Mouse (Mus musculus) limb, embryonic 12.5 days (tissue): ENCODE results near the gene Nck2. TPM values are rescaled to one million over a fixed set of nuclear protein-coding genes. Genes with fewer than 3 reads are reported as not detected.

Experiments
- ATAC-seq: fragments of 200-750 bp; cut with Nextera tagmentation; 2 replicates; pipeline ENCODE4 v1.8.0; 2017; ENCODE audit warnings: low read depth, moderate TSS enrichment; ENCODE audit not compliant: insufficient number of reproducible peaks, insufficient read depth, low FRiP score, low TSS enrichment
- H3K27ac ChIP-seq: fragments of 300-500 bp; sonication (generic); 2 replicates; pipeline ENCODE4 v1.5.1; 2016; ENCODE audit warnings: mild to moderate bottlenecking, moderate library complexity
- H3K27me3 ChIP-seq: fragments of 300-500 bp; sonication (generic); 2 replicates; pipeline ENCODE4 v1.6.1; 2016; ENCODE audit warnings: mild to moderate bottlenecking, moderate library complexity
- H3K36me3 ChIP-seq: fragments of 300-500 bp; sonication (generic); 2 replicates; pipeline ENCODE4 v1.6.1; 2016; ENCODE audit warnings: mild to moderate bottlenecking, moderate library complexity
- H3K4me1 ChIP-seq: fragments of 300-500 bp; sonication (generic); replicated peaks from 2 replicates; pipeline ENCODE4 v1.6.1; 2016
- H3K4me2 ChIP-seq: fragments of 300-500 bp; sonication (generic); 2 replicates; pipeline ENCODE4 v1.6.1; 2016; ENCODE audit warnings: mild to moderate bottlenecking, moderate library complexity
- H3K4me3 ChIP-seq: fragments of 300-500 bp; sonication (generic); replicated peaks from 2 replicates; pipeline ENCODE4 v1.5.1; 2016; ENCODE audit warnings: mild to moderate bottlenecking
- H3K9ac ChIP-seq: fragments of 300-500 bp; sonication (generic); replicated peaks from 2 replicates; pipeline ENCODE4 v1.6.1; 2016; ENCODE audit warnings: mild to moderate bottlenecking, moderate library complexity
- H3K9me3 ChIP-seq: fragments of 300-500 bp; sonication (generic); 2 replicates; pipeline ENCODE4 v1.6.1; 2016; ENCODE audit warnings: mild to moderate bottlenecking, moderate library complexity
- WGBS: fragments of 180-500 bp; shearing (Covaris S2); methylation state at CpG from one replicate; pipeline ENCODE4 v1.1.7; 2016; 5-methylcytosine and 5-hydroxymethylcytosine counted together
- polyA plus RNA-seq: library from polyadenylated mRNA; unstranded; fragments of >200 nt; fragmentation: Nextera tagmentation; extraction: Ambion mirVana; gene quantifications from 2 replicates; pipeline ENCODE4 v1.2.1, GENCODE M21; 2016

Nck2 gene
- polyA plus RNA-seq, 1 experiment from 2014 or later, result 63.2 TPM

GRCm38 (mm10) chr1:43503676-43504075, 59.3 kb downstream of the Nck2 start:
- Histone ChIP-seq H3K9me3 (no peaks in the 10 kb centered on the region), H3K4me3 (no peak overlapping the region), H3K27me3 (no peaks in the 10 kb centered on the region), H3K9ac (no peak overlapping the region), H3K27ac (no peak overlapping the region), H3K4me1 (peaks cover 36% of the 10 kb centered on the region), H3K36me3 (peaks cover under 1% of the 10 kb centered on the region; the same call in 1 of the 2 replicates), H3K4me2 (no peak overlapping the region)
- WGBS, result 89% methylated on average over 6 of the region's 6 CpGs
- no peak for ATAC-seq

- Histone ChIP-seq H3K27me3 (no peaks in the 10 kb centered on the region), H3K4me2 (no peak overlapping the region), H3K4me1 (peaks cover 36% of the 10 kb centered on the region), H3K9me3 (0 out of 2 replicates have a peak, but pooled peaks cover 3% of the 10 kb centered on the region), H3K9ac (no peak overlapping the region), H3K4me3 (no peak overlapping the region), H3K27ac (0 out of 2 replicates have a peak overlapping the region, but pooled peaks have one; percentile 35), H3K36me3 (peaks cover 6% of the 10 kb centered on the region)
- WGBS, result 39% methylated on average over 4 of the region's 4 CpGs
- ATAC-seq, result no peak
These were observed 59.9 kb downstream of the Nck2 start for GRCm38 (mm10) chr1:43504235-43504634.

GRCm38 (mm10) chr1:43506638-43507037, 62.3 kb downstream of the Nck2 start:
- H3K9me3 ChIP-seq, result 0 out of 2 replicates have a peak, but pooled peaks cover 3% of the 10 kb centered on the region
- no peak overlapping the region for H3K27ac ChIP-seq
- H3K4me2 ChIP-seq, result no peak overlapping the region
- H3K4me1 ChIP-seq, result peaks cover 34% of the 10 kb centered on the region
- no peaks in the 10 kb centered on the region for H3K27me3 ChIP-seq
- no peak for ATAC-seq
- H3K36me3 ChIP-seq, result peaks cover 27% of the 10 kb centered on the region
- no peak overlapping the region for H3K9ac ChIP-seq
- WGBS, result 79% methylated on average over 3 of the region's 3 CpGs
- no peak overlapping the region for H3K4me3 ChIP-seq

GRCm38 (mm10) chr1:43507809-43508208, 63.4 kb downstream of the Nck2 start:
- Histone ChIP-seq H3K27ac (no peak overlapping the region), H3K27me3 (no peaks in the 10 kb centered on the region), H3K9me3 (0 out of 2 replicates have a peak, but pooled peaks cover 3% of the 10 kb centered on the region), H3K9ac (no peak overlapping the region), H3K4me3 (no peak overlapping the region), H3K4me2 (no peak overlapping the region), H3K36me3 (peaks cover 39% of the 10 kb centered on the region), H3K4me1 (peaks cover 34% of the 10 kb centered on the region)
- 83% methylated on average over 1 of the region's 1 CpGs for WGBS
- ATAC-seq, result no peak

GRCm38 (mm10) chr1:43511256-43511655, 66.9 kb downstream of the Nck2 start:
- Histone ChIP-seq H3K4me2 (no peak overlapping the region), H3K9me3 (0 out of 2 replicates have a peak, but pooled peaks cover 3% of the 10 kb centered on the region), H3K27ac (no peak overlapping the region), H3K9ac (no peak overlapping the region), H3K36me3 (peaks cover 54% of the 10 kb centered on the region), H3K4me1 (peaks cover 9% of the 10 kb centered on the region; the same call in 1 of the 2 replicates), H3K4me3 (no peak overlapping the region), H3K27me3 (no peaks in the 10 kb centered on the region)
- no peak for ATAC-seq
- 87% methylated on average over 12 of the region's 12 CpGs for WGBS

GRCm38 (mm10) chr1:43511667-43512066, 67.3 kb downstream of the Nck2 start:
- Histone ChIP-seq H3K4me2 (no peak overlapping the region), H3K9me3 (0 out of 2 replicates have a peak, but pooled peaks cover 3% of the 10 kb centered on the region), H3K27me3 (no peaks in the 10 kb centered on the region), H3K4me1 (peaks cover 6% of the 10 kb centered on the region; the same call in 1 of the 2 replicates), H3K27ac (no peak overlapping the region), H3K9ac (no peak overlapping the region), H3K36me3 (peaks cover 54% of the 10 kb centered on the region), H3K4me3 (no peak overlapping the region)
- ATAC-seq, result no peak
- 92% methylated on average over 8 of the region's 8 CpGs for WGBS

- Histone ChIP-seq H3K9ac (no peak overlapping the region), H3K4me1 (no peaks in the 10 kb centered on the region), H3K36me3 (peaks cover 20% of the 10 kb centered on the region), H3K4me2 (no peak overlapping the region), H3K9me3 (no peaks in the 10 kb centered on the region), H3K27me3 (no peaks in the 10 kb centered on the region), H3K27ac (no peak overlapping the region), H3K4me3 (no peak overlapping the region)
- ATAC-seq, result no peak
- WGBS, result 93% methylated on average over 3 of the region's 3 CpGs
These were observed 73.0 kb downstream of the Nck2 start for GRCm38 (mm10) chr1:43517405-43517804.

GRCm38 (mm10) chr1:43520216-43520988, 76.0 kb downstream of the Nck2 start:
- Histone ChIP-seq H3K9me3 (no peaks in the 10 kb centered on the region), H3K27ac (no peak overlapping the region), H3K4me1 (no peaks in the 10 kb centered on the region), H3K4me2 (no peak overlapping the region), H3K4me3 (no peak overlapping the region), H3K36me3 (no peaks in the 10 kb centered on the region; the same call in 1 of the 2 replicates), H3K9ac (no peak overlapping the region), H3K27me3 (no peaks in the 10 kb centered on the region)
- no peak for ATAC-seq
- 90% methylated on average over 1 of the region's 1 CpGs for WGBS

- Histone ChIP-seq H3K4me1 (no peaks in the 10 kb centered on the region), H3K36me3 (no peaks in the 10 kb centered on the region; the same call in 1 of the 2 replicates), H3K9me3 (no peaks in the 10 kb centered on the region), H3K4me2 (no peak overlapping the region), H3K27ac (no peak overlapping the region), H3K4me3 (no peak overlapping the region), H3K9ac (no peak overlapping the region), H3K27me3 (no peaks in the 10 kb centered on the region)
- WGBS, result 95% methylated on average over 3 of the region's 3 CpGs
- ATAC-seq, result no peak
These were observed 76.6 kb downstream of the Nck2 start for GRCm38 (mm10) chr1:43520989-43521371.

GRCm38 (mm10) chr1:43521512-43521911, 77.1 kb downstream of the Nck2 start:
- no peak overlapping the region for H3K4me2 ChIP-seq
- WGBS, result 89% methylated on average over 3 of the region's 3 CpGs
- no peaks in the 10 kb centered on the region for H3K4me1 ChIP-seq
- no peak for ATAC-seq
- no peaks in the 10 kb centered on the region for H3K9me3 ChIP-seq
- H3K27me3 ChIP-seq, result no peaks in the 10 kb centered on the region
- no peaks in the 10 kb centered on the region; the same call in 1 of the 2 replicates for H3K36me3 ChIP-seq
- no peak overlapping the region for H3K4me3 ChIP-seq
- no peak overlapping the region for H3K9ac ChIP-seq
- H3K27ac ChIP-seq, result no peak overlapping the region

- H3K4me3 ChIP-seq, result no peak overlapping the region
These were observed 77.6 kb downstream of the Nck2 start for GRCm38 (mm10) chr1:43521950-43522349.

More at GRCm38 (mm10) chr1:43521950-43522349, 77.6 kb downstream of the Nck2 start:
- WGBS, result 93% methylated on average over 4 of the region's 4 CpGs
- Histone ChIP-seq H3K27ac (no peak overlapping the region), H3K9ac (no peak overlapping the region), H3K9me3 (no peaks in the 10 kb centered on the region), H3K36me3 (no peaks in the 10 kb centered on the region; the same call in 1 of the 2 replicates), H3K27me3 (no peaks in the 10 kb centered on the region), H3K4me1 (no peaks in the 10 kb centered on the region), H3K4me2 (no peak overlapping the region)
- ATAC-seq, result no peak
